Mouse (Mus musculus) CD4-positive, CD25-positive, alpha-beta regulatory T cell, adult 4 months (primary cell): ENCODE measurements around the gene Trp53tg5. TPM values are rescaled to one million over a fixed set of nuclear protein-coding genes. Genes with fewer than 3 reads are reported as not detected.
A peak's percentile ranks its signal among the peaks of the same experiment; 100 is the strongest.

ENCODE experiments used
- ATAC-seq: one replicate; pipeline ENCODE4 v1.8.0; 2017
- polyA plus RNA-seq, 2 experiments: library from polyadenylated mRNA; unstranded; fragments of 100-300 nt; shearing (Covaris generic); gene quantifications; one replicate each; pipeline ENCODE4 v1.2.1; 2017

Gene Trp53tg5
- not detected for polyA plus RNA-seq

GRCm38 (mm10) chr2:164473624-164474023 lies at the start of gene Trp53tg5:
Gene Trp53tg5, minus strand, starts transcription at chr2:164473724.
- ATAC-seq, result no peak

GRCm38 (mm10) chr2:164522280-164522679 lies 48.8 kb upstream of the Trp53tg5 start:
- peak; percentile 37 for ATAC-seq

- ATAC-seq, result peak; percentile 92
These were observed 48.3 kb upstream of the Trp53tg5 start for GRCm38 (mm10) chr2:164521841-164522240.

- no peak for ATAC-seq
These were observed 47.3 kb upstream of the Trp53tg5 start for GRCm38 (mm10) chr2:164520782-164521181.

- ATAC-seq, result no peak
These were observed 45.6 kb upstream of the Trp53tg5 start for GRCm38 (mm10) chr2:164519171-164519526.

GRCm38 (mm10) chr2:164518266-164519170 lies 45.0 kb upstream of the Trp53tg5 start:
- no peak for ATAC-seq

- no peak for ATAC-seq
These were observed 44.1 kb upstream of the Trp53tg5 start for GRCm38 (mm10) chr2:164517485-164518221.

- ATAC-seq, result no peak
These were observed 43.1 kb upstream of the Trp53tg5 start for GRCm38 (mm10) chr2:164516592-164516991.

GRCm38 (mm10) chr2:164515897-164516296 lies 42.4 kb upstream of the Trp53tg5 start:
- no peak for ATAC-seq

- ATAC-seq, result no peak
These were observed 41.4 kb upstream of the Trp53tg5 start for GRCm38 (mm10) chr2:164514916-164515315.

GRCm38 (mm10) chr2:164513389-164513788 lies 39.9 kb upstream of the Trp53tg5 start:
- no peak for ATAC-seq

GRCm38 (mm10) chr2:164512121-164512909 lies 38.8 kb upstream of the Trp53tg5 start:
- ATAC-seq, result no peak

GRCm38 (mm10) chr2:164510621-164511190 lies 37.2 kb upstream of the Trp53tg5 start:
- no peak for ATAC-seq

- ATAC-seq, result no peak
These were observed 34.3 kb upstream of the Trp53tg5 start for GRCm38 (mm10) chr2:164507811-164508210.

GRCm38 (mm10) chr2:164505619-164506347 lies 32.3 kb upstream of the Trp53tg5 start:
- ATAC-seq, result no peak

GRCm38 (mm10) chr2:164504919-164505318 lies 31.4 kb upstream of the Trp53tg5 start:
- ATAC-seq, result no peak

- ATAC-seq, result no peak
These were observed 27.0 kb upstream of the Trp53tg5 start for GRCm38 (mm10) chr2:164500511-164500910.

- no peak for ATAC-seq
These were observed 25.8 kb upstream of the Trp53tg5 start for GRCm38 (mm10) chr2:164499317-164499716.

- ATAC-seq, result no peak
These were observed 24.3 kb upstream of the Trp53tg5 start for GRCm38 (mm10) chr2:164497691-164498268.

GRCm38 (mm10) chr2:164496847-164497690 lies 23.5 kb upstream of the Trp53tg5 start, which contains the start of gene Pigt:
Gene Pigt, plus strand, starts transcription at chr2:164497520.
- ATAC-seq, result peak; percentile 99
